Mouse (Mus musculus): ENCODE results near the gene Zdhhc22. TPM values are rescaled to one million over a fixed set of nuclear protein-coding genes. Genes with fewer than 3 reads are reported as not detected.
A peak's percentile ranks its signal among the peaks of the same experiment; 100 is the strongest.

Zdhhc22 gene
- polyA plus RNA-seq, 1 experiment from 2014 or later: 0.23 TPM

GRCm38 (mm10) chr12:87000151-87000839, 10.1 kb upstream of the Zdhhc22 start:
- ATAC-seq: no peak
- Histone ChIP-seq H3K4me3 (ENCODE audit: low read length) (no peak overlapping the region), H3K9ac (ENCODE audit: low read depth, low read length) (no peak overlapping the region), H3K9me3 (ENCODE audit: control insufficient read depth, low read length) (no peaks in the 10 kb centered on the region), H3K27me3 (replicated peaks; ENCODE audit: control insufficient read depth, insufficient read depth, low read length) (no peaks in the 10 kb centered on the region), H3K4me2 (ENCODE audit: low read depth, low read length) (no peak overlapping the region), H3K27ac (ENCODE audit: low read length) (no peak overlapping the region), H3K4me1 (ENCODE audit: control insufficient read depth, insufficient read depth, low read length) (no peaks in the 10 kb centered on the region), H3K36me3 (ENCODE audit: control insufficient read depth, insufficient read depth, low read length) (no peaks in the 10 kb centered on the region)
- WGBS: 57% methylated on average over 5 of the region's 5 CpGs

DNA sequence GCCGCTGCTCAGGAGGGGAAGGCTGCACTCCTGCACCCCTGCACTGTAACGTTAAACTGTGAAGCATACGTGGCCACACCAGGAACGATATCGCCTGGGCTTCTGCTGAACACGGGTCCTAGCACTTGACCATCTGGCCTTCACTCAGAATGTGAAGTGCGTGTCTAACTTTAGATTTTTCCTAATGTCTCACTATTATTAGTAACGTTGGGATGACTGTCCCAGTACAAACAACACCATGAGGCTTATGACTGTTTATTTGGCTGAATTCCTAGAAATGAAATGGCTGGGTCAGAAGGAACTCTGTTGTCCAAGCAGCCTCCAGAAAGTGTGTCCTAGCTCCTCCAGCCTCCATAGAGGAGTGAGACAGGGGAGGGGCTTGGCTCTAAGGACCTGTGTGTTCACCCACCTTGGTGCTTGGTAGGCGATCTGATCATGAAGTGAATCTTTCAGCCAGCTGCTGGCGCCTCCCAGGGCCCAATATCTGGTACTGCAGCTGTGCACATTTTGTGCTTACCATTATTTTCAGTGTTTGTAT, 9.1 kb upstream of the Zdhhc22 start:
- H3K27ac ChIP-seq (ENCODE audit: low read length): no peak overlapping the region
- no peak overlapping the region for H3K9ac ChIP-seq (ENCODE audit: low read depth, low read length)
- no peaks in the 10 kb centered on the region for H3K4me1 ChIP-seq (ENCODE audit: control insufficient read depth, insufficient read depth, low read length)
- no peak overlapping the region for H3K4me3 ChIP-seq (ENCODE audit: low read length)
- no peaks in the 10 kb centered on the region for H3K36me3 ChIP-seq (ENCODE audit: control insufficient read depth, insufficient read depth, low read length)
- no peaks in the 10 kb centered on the region for H3K9me3 ChIP-seq (ENCODE audit: control insufficient read depth, low read length)
- no peaks in the 10 kb centered on the region for H3K27me3 ChIP-seq (replicated peaks; ENCODE audit: control insufficient read depth, insufficient read depth, low read length)
- WGBS: 68% methylated on average over 10 of the region's 10 CpGs
- no peak for ATAC-seq
- no peak overlapping the region for H3K4me2 ChIP-seq (ENCODE audit: low read depth, low read length)

GRCm38 (mm10) chr12:86998699-86999098, 8.5 kb upstream of the Zdhhc22 start:
- no peak for ATAC-seq
- 76% methylated on average over 4 of the region's 4 CpGs for WGBS

GRCm38 (mm10) chr12:86995931-86996330, 5.7 kb upstream of the Zdhhc22 start:
- H3K4me2 ChIP-seq (ENCODE audit: low read depth, low read length): no peak overlapping the region
- WGBS: 73% methylated on average over 6 of the region's 6 CpGs
- H3K4me1 ChIP-seq (ENCODE audit: control insufficient read depth, insufficient read depth, low read length): no peaks in the 10 kb centered on the region
- no peak overlapping the region for H3K9ac ChIP-seq (ENCODE audit: low read depth, low read length)
- peaks cover 10% of the 10 kb centered on the region for H3K27me3 ChIP-seq (replicated peaks; ENCODE audit: control insufficient read depth, insufficient read depth, low read length)
- H3K4me3 ChIP-seq (ENCODE audit: low read length): no peak overlapping the region
- no peaks in the 10 kb centered on the region for H3K36me3 ChIP-seq (ENCODE audit: control insufficient read depth, insufficient read depth, low read length)
- ATAC-seq: no peak
- no peaks in the 10 kb centered on the region for H3K9me3 ChIP-seq (ENCODE audit: control insufficient read depth, low read length)
- no peak overlapping the region for H3K27ac ChIP-seq (ENCODE audit: low read length)

More at GRCm38 (mm10) chr12:86998699-86999098, 8.5 kb upstream of the Zdhhc22 start:
- H3K36me3 ChIP-seq (ENCODE audit: control insufficient read depth, insufficient read depth, low read length): no peaks in the 10 kb centered on the region
- no peak overlapping the region for H3K27ac ChIP-seq (ENCODE audit: low read length)
- no peak overlapping the region for H3K9ac ChIP-seq (ENCODE audit: low read depth, low read length)
- H3K9me3 ChIP-seq (ENCODE audit: control insufficient read depth, low read length): no peaks in the 10 kb centered on the region
- no peak overlapping the region for H3K4me3 ChIP-seq (ENCODE audit: low read length)
- H3K4me2 ChIP-seq (ENCODE audit: low read depth, low read length): no peak overlapping the region
- H3K27me3 ChIP-seq (replicated peaks; ENCODE audit: control insufficient read depth, insufficient read depth, low read length): no peaks in the 10 kb centered on the region
- H3K4me1 ChIP-seq (ENCODE audit: control insufficient read depth, insufficient read depth, low read length): no peaks in the 10 kb centered on the region

- 58% methylated on average over 3 of the region's 3 CpGs for WGBS
- Histone ChIP-seq H3K27ac (ENCODE audit: low read length) (no peak overlapping the region), H3K36me3 (ENCODE audit: control insufficient read depth, insufficient read depth, low read length) (no peaks in the 10 kb centered on the region), H3K4me1 (ENCODE audit: control insufficient read depth, insufficient read depth, low read length) (peaks cover 6% of the 10 kb centered on the region; the same call in 1 of the 2 replicates), H3K4me3 (ENCODE audit: low read length) (no peak overlapping the region), H3K9me3 (ENCODE audit: control insufficient read depth, low read length) (no peaks in the 10 kb centered on the region), H3K9ac (ENCODE audit: low read depth, low read length) (no peak overlapping the region), H3K4me2 (ENCODE audit: low read depth, low read length) (no peak overlapping the region), H3K27me3 (replicated peaks; ENCODE audit: control insufficient read depth, insufficient read depth, low read length) (peaks cover 21% of the 10 kb centered on the region)
- no peak for ATAC-seq
Observed at GRCm38 (mm10) chr12:86994776-86995175, 4.5 kb upstream of the Zdhhc22 start.

GRCm38 (mm10) chr12:86994166-86994565, 3.9 kb upstream of the Zdhhc22 start:
- H3K9ac ChIP-seq (ENCODE audit: low read depth, low read length): no peak overlapping the region
- no peaks in the 10 kb centered on the region for H3K9me3 ChIP-seq (ENCODE audit: control insufficient read depth, low read length)
- H3K4me2 ChIP-seq (ENCODE audit: low read depth, low read length): no peak overlapping the region
- ATAC-seq: no peak
- WGBS: 35% methylated on average over 4 of the region's 4 CpGs
- H3K4me1 ChIP-seq (ENCODE audit: control insufficient read depth, insufficient read depth, low read length): peaks cover 7% of the 10 kb centered on the region; the same call in 1 of the 2 replicates
- H3K36me3 ChIP-seq (ENCODE audit: control insufficient read depth, insufficient read depth, low read length): no peaks in the 10 kb centered on the region
- no peak overlapping the region for H3K27ac ChIP-seq (ENCODE audit: low read length)
- no peak overlapping the region for H3K4me3 ChIP-seq (ENCODE audit: low read length)
- peaks cover 28% of the 10 kb centered on the region for H3K27me3 ChIP-seq (replicated peaks; ENCODE audit: control insufficient read depth, insufficient read depth, low read length)

DNA sequence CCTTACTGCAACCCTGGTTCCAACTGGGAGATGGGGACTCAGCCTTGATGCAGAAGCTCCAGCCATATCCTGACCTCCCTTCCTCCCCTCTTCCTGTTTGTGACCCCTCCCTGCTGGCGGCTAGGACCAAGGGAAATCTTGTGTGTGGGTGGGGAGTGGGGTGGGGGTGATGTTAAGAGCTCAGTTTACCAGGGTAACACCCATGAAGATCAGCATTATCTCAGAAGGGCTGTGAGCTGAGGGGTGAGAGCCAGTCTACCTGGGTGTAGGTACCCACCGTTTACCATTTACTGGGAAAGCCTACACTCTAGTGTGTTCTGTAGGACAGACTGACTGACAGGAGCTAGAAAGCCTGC, 503 bp upstream of the Zdhhc22 start:
- Histone ChIP-seq H3K9me3 (ENCODE audit: control insufficient read depth, low read length) (no peaks in the 10 kb centered on the region), H3K9ac (ENCODE audit: low read depth, low read length) (no peak overlapping the region), H3K4me3 (ENCODE audit: low read length) (no peak overlapping the region), H3K27ac (ENCODE audit: low read length) (no peak overlapping the region), H3K36me3 (ENCODE audit: control insufficient read depth, insufficient read depth, low read length) (no peaks in the 10 kb centered on the region), H3K4me1 (ENCODE audit: control insufficient read depth, insufficient read depth, low read length) (peaks cover 7% of the 10 kb centered on the region; the same call in 1 of the 2 replicates), H3K27me3 (replicated peaks; ENCODE audit: control insufficient read depth, insufficient read depth, low read length) (peaks cover 42% of the 10 kb centered on the region), H3K4me2 (ENCODE audit: low read depth, low read length) (no peak overlapping the region)
- 38% methylated on average over 2 of the region's 2 CpGs for WGBS
- no peak for ATAC-seq

GRCm38 (mm10) chr12:86989378-86989777, 852 bp downstream of the Zdhhc22 start:
- H3K4me2 ChIP-seq (ENCODE audit: low read depth, low read length): peak overlapping the region; percentile 37; the same call in 1 of the 2 replicates
- peaks cover 42% of the 10 kb centered on the region for H3K27me3 ChIP-seq (replicated peaks; ENCODE audit: control insufficient read depth, insufficient read depth, low read length)
- H3K27ac ChIP-seq (ENCODE audit: low read length): no peak overlapping the region

DNA sequence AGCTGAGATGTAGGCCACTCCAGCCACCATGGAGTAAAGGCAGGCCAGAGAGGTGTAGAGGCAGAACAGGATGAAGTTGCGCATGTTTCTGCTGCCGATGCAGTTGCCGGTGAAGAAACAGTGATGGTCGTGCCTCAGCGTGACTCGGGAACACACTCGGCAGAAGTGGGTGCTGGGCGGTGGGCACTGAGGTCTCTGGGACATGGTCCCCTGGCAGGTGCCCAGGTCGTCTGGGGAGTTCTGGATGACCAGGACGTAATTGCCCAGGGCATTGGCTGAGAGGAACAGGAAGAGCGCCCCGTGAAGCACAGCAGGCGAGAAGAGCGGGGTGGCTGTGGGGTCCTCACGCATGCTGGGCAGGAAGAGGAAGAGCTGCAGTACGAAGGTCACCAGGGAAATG, 2.0 kb downstream of the Zdhhc22 start:
- H3K4me1 ChIP-seq (ENCODE audit: control insufficient read depth, insufficient read depth, low read length): peaks cover 7% of the 10 kb centered on the region; the same call in 1 of the 2 replicates
- H3K4me2 ChIP-seq (ENCODE audit: low read depth, low read length): no peak overlapping the region
- peaks cover 51% of the 10 kb centered on the region for H3K27me3 ChIP-seq (replicated peaks; ENCODE audit: control insufficient read depth, insufficient read depth, low read length)
- H3K9me3 ChIP-seq (ENCODE audit: control insufficient read depth, low read length): no peaks in the 10 kb centered on the region
- H3K36me3 ChIP-seq (ENCODE audit: control insufficient read depth, insufficient read depth, low read length): no peaks in the 10 kb centered on the region
- WGBS: 44% methylated on average over 16 of the region's 16 CpGs
- H3K27ac ChIP-seq (ENCODE audit: low read length): no peak overlapping the region
- ATAC-seq: no peak
- H3K4me3 ChIP-seq (ENCODE audit: low read length): no peak overlapping the region
- H3K9ac ChIP-seq (ENCODE audit: low read depth, low read length): no peak overlapping the region

More at GRCm38 (mm10) chr12:86989378-86989777, 852 bp downstream of the Zdhhc22 start:
- no peaks in the 10 kb centered on the region for H3K9me3 ChIP-seq (ENCODE audit: control insufficient read depth, low read length)
- no peak for ATAC-seq
- no peak overlapping the region for H3K9ac ChIP-seq (ENCODE audit: low read depth, low read length)
- no peaks in the 10 kb centered on the region for H3K36me3 ChIP-seq (ENCODE audit: control insufficient read depth, insufficient read depth, low read length)
- 8% methylated on average over 15 of the region's 15 CpGs for WGBS
- no peak overlapping the region for H3K4me3 ChIP-seq (ENCODE audit: low read length)
- H3K4me1 ChIP-seq (ENCODE audit: control insufficient read depth, insufficient read depth, low read length): peaks cover 7% of the 10 kb centered on the region; the same call in 1 of the 2 replicates

All from intestine, embryonic 16.5 days (tissue).